Mouse (Mus musculus): Measurements from ENCODE around the gene Ptov1. TPM values are rescaled to one million over a fixed set of nuclear protein-coding genes. Genes with fewer than 3 reads are reported as not detected.
"Not testable (repeated sequence)": the region's sequence is repeated elsewhere in the genome, so short reads cannot be mapped to it uniquely, and the experiment has no call there.

The Ptov1 gene
- polyA plus RNA-seq, 2 experiments: 471 to 751 TPM

DNA sequence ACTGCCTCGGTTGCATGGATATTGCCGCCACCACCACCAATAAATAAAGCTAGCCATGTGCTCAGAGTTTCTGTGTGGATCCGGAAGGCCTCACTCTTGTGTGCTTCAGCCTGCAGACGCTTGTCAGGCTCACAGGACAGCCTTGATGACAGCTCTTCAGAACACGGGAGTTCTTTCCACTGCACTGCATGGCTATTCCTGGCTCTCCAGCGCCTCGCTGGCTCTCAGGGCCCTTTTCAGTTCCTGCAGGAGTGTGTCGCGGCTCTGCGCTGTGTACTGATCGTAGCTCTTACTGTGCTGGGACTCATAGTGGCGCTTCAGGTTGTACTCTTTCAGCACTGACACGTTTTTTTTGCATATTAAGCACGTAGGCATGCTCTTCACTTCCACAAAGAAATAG is 8.2 kb upstream of the Ptov1 start:
- no peaks in the 10 kb centered on the region for H3K9me3 ChIP-seq (ENCODE audit: control insufficient read depth, low read length)
- H3K9ac ChIP-seq (ENCODE audit: low read depth, low read length, severe bottlenecking): no peak overlapping the region
- no peaks in the 10 kb centered on the region for H3K4me1 ChIP-seq (ENCODE audit: control insufficient read depth, insufficient read depth, low read length)
- no peak overlapping the region for H3K4me3 ChIP-seq (replicated peaks; ENCODE audit: low read length)
- no peak overlapping the region for H3K4me2 ChIP-seq (replicated peaks; ENCODE audit: low read depth, low read length, severe bottlenecking)
- no peak overlapping the region for H3K27ac ChIP-seq (replicated peaks; ENCODE audit: low read depth, low read length)
- peaks cover 73% of the 10 kb centered on the region for H3K36me3 ChIP-seq (ENCODE audit: control insufficient read depth, insufficient read depth, low read length)
- ATAC-seq (ENCODE audit: low FRiP score, low read depth) (no peak), DNase-seq (ENCODE audit: low spot score) (no peak)
- H3K27me3 ChIP-seq (ENCODE audit: control insufficient read depth, insufficient read depth, low read length): no peaks in the 10 kb centered on the region
- WGBS: 88% methylated on average over 14 of the region's 14 CpGs
- no peak for TF ChIP-seq POLR2A (IDR thresholded peaks at IDR 0.05; ENCODE audit: borderline replicate concordance, extremely low read depth, insufficient read depth, insufficient read length)

DNA sequence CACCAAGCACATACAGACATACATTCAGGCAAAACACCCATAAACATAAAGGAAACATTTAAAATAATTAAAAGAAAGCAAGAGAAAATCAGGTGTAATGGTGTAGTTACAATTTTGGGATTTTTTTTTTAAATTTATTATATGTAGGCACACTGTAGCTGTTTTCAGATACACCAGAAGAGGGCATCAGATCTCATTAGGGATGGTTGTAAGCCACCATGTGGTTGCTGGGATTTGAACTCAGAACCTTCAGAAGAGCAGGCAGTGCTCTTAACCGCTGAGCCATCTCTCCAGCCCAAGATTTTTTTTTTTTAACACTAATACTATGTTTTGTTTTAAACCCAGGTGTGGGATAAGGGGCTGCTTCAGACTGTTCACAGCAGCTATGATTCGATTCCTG is 2.2 kb upstream of the Ptov1 start:
- H3K36me3 ChIP-seq (ENCODE audit: control insufficient read depth, insufficient read depth, low read length): peaks cover 16% of the 10 kb centered on the region
- H3K9ac ChIP-seq (ENCODE audit: low read depth, low read length, severe bottlenecking); DNase-seq (ENCODE audit: low spot score); ATAC-seq (ENCODE audit: low FRiP score, low read depth); H3K4me2 ChIP-seq (replicated peaks; ENCODE audit: low read depth, low read length, severe bottlenecking); H3K27ac ChIP-seq (replicated peaks; ENCODE audit: low read depth, low read length); H3K27me3 ChIP-seq (ENCODE audit: control insufficient read depth, insufficient read depth, low read length); H3K9me3 ChIP-seq (ENCODE audit: control insufficient read depth, low read length); H3K4me3 ChIP-seq (replicated peaks; ENCODE audit: low read length): not testable (repeated sequence)
- WGBS: 87% methylated on average over 2 of the region's 2 CpGs
- peaks cover 23% of the 10 kb centered on the region for H3K4me1 ChIP-seq (ENCODE audit: control insufficient read depth, insufficient read depth, low read length)

DNA sequence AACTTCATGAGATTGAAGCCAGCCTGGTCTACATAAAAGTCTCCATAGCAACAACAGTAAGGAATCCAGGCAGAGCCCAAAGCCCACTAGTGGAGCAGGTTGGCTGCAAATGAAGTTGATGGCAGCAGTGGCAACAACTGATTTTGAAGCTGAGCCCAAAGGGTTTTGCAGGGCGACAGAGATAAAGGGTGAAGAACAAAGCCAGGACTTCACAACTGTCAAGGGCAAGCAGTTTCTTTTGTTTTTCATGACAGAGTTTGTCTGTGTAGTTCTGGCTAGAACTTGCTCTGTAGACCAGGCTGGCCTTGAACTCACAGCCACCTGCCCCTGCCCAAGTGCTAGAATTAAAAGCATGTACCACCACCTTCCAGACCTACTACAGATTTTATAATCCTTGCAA is 1.6 kb upstream of the Ptov1 start:
- H3K9ac ChIP-seq (ENCODE audit: low read depth, low read length, severe bottlenecking): no peak overlapping the region
- peaks cover 16% of the 10 kb centered on the region for H3K36me3 ChIP-seq (ENCODE audit: control insufficient read depth, insufficient read depth, low read length)
- no peak for TF ChIP-seq POLR2A (IDR thresholded peaks at IDR 0.05; ENCODE audit: borderline replicate concordance, extremely low read depth, insufficient read depth, insufficient read length)
- H3K27ac ChIP-seq (replicated peaks; ENCODE audit: low read depth, low read length): no peak overlapping the region
- ATAC-seq (ENCODE audit: low FRiP score, low read depth) (no peak), DNase-seq (ENCODE audit: low spot score) (no peak)
- no peaks in the 10 kb centered on the region for H3K27me3 ChIP-seq (ENCODE audit: control insufficient read depth, insufficient read depth, low read length)
- no peaks in the 10 kb centered on the region for H3K9me3 ChIP-seq (ENCODE audit: control insufficient read depth, low read length)
- WGBS: 82% methylated on average over 1 of the region's 1 CpGs
- H3K4me2 ChIP-seq (replicated peaks; ENCODE audit: low read depth, low read length, severe bottlenecking): no peak overlapping the region
- H3K4me3 ChIP-seq (replicated peaks; ENCODE audit: low read length): no peak overlapping the region
- peaks cover 29% of the 10 kb centered on the region for H3K4me1 ChIP-seq (ENCODE audit: control insufficient read depth, insufficient read depth, low read length)

DNA sequence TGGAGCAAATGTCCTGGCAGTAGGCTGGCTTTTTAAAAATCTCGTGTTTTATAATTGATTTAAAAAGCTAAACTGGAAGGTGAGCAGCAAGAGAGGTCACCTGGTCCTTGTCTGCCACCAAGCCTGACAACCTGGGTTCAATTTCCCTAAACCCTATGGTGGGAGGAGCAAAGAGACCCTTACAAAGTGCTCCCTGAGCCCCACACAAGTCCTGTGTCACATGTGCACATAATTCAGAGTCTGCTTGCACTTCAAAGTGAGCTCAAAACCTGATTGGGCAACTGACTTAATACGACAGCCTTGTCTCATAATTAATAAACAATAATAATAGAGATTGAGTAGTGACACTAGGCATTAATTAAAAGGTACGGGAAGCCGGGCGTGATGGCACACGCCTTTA is 1.0 kb upstream of the Ptov1 start:
- DNase-seq (ENCODE audit: low spot score): no peak
- no peak for TF ChIP-seq POLR2A (IDR thresholded peaks at IDR 0.05; ENCODE audit: borderline replicate concordance, extremely low read depth, insufficient read depth, insufficient read length)
- peak overlapping the region; percentile 100 for H3K27ac ChIP-seq (replicated peaks; ENCODE audit: low read depth, low read length)
- peak overlapping the region; percentile 94 for H3K4me2 ChIP-seq (replicated peaks; ENCODE audit: low read depth, low read length, severe bottlenecking)
- peak overlapping the region; percentile 98 for H3K4me3 ChIP-seq (replicated peaks; ENCODE audit: low read length)
- no peak for ATAC-seq (ENCODE audit: low FRiP score, low read depth)
- H3K9ac ChIP-seq (ENCODE audit: low read depth, low read length, severe bottlenecking): peak overlapping the region; percentile 100; the same call in 1 of the 2 replicates
- peaks cover 35% of the 10 kb centered on the region for H3K4me1 ChIP-seq (ENCODE audit: control insufficient read depth, insufficient read depth, low read length)
- H3K9me3 ChIP-seq (ENCODE audit: control insufficient read depth, low read length): no peaks in the 10 kb centered on the region
- H3K27me3 ChIP-seq (ENCODE audit: control insufficient read depth, insufficient read depth, low read length): no peaks in the 10 kb centered on the region
- H3K36me3 ChIP-seq (ENCODE audit: control insufficient read depth, insufficient read depth, low read length): peaks cover 16% of the 10 kb centered on the region
- 67% methylated on average over 6 of the region's 6 CpGs for WGBS

DNA sequence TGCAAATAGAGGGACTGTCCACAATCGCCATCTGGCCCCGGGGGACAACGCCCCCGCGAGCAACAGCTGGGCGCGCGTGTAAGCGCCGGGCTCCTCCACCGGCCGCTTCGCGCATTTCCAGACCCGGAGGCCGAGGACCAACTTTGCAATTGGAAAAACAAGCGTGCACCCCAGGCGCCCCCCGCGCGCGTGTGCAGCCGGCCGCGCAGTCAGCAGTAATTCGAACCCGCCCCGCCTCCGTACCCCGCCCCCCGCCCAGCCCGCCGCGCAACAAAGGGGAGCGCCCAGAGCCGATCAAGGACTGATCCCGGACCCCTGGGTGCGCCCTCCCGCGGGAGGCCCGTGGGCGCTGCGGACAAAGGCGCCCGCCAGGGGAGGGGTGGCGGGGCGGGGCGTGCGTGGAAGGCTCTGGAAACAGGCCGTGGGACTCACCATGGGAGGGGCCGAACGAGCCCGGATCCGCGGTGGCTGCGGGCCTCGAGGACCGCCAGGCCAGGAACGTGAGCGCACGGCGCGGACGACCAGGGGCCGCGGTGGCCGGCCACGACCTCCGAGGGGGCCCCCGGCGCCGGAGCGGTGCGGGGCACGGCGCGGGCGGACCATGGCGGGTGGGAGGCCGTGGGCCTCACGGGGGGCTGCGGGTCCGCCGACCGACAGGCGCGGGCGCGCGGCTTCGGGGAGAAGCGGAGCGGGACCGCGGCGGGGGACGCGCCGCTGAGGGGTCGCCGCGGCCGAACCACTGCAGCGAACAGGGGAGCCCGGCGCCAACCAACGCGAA is 480 bp downstream of the Ptov1 start:
- no peaks in the 10 kb centered on the region for H3K27me3 ChIP-seq (ENCODE audit: control insufficient read depth, insufficient read depth, low read length)
- peak; percentile 42; the same call in 1 of the 2 replicates for TF ChIP-seq POLR2A (IDR thresholded peaks at IDR 0.05; ENCODE audit: borderline replicate concordance, extremely low read depth, insufficient read depth, insufficient read length)
- peaks cover 29% of the 10 kb centered on the region for H3K36me3 ChIP-seq (ENCODE audit: control insufficient read depth, insufficient read depth, low read length)
- peak overlapping the region; percentile 100 for H3K27ac ChIP-seq (replicated peaks; ENCODE audit: low read depth, low read length)
- peak overlapping the region; percentile 94 for H3K4me2 ChIP-seq (replicated peaks; ENCODE audit: low read depth, low read length, severe bottlenecking)
- H3K9ac ChIP-seq (ENCODE audit: low read depth, low read length, severe bottlenecking): peak overlapping the region; percentile 100
- H3K9me3 ChIP-seq (ENCODE audit: control insufficient read depth, low read length): no peaks in the 10 kb centered on the region
- H3K4me1 ChIP-seq (ENCODE audit: control insufficient read depth, insufficient read depth, low read length): peaks cover 40% of the 10 kb centered on the region
- under 1% methylated on average over 70 of the region's 108 CpGs for whole genome bisulfite sequencing
- ATAC-seq (ENCODE audit: low FRiP score, low read depth) (peak; percentile 66), DNase-seq (ENCODE audit: low spot score) (peak; percentile 81)
- H3K4me3 ChIP-seq (replicated peaks; ENCODE audit: low read length): peak overlapping the region; percentile 98
